Mouse (Mus musculus) heart, embryonic 15.5 days (tissue): ENCODE data around the gene Tesmin. TPM values are rescaled to one million over a fixed set of nuclear protein-coding genes. Genes with fewer than 3 reads are reported as not detected.

Experiments
- ATAC-seq: fragments of 200-750 bp; cut with Nextera tagmentation; replicated peaks from 2 replicates; pipeline ENCODE4 v1.8.0; 2017; ENCODE audit warnings: low read depth, moderate TSS enrichment; ENCODE audit not compliant: insufficient number of reproducible peaks, insufficient read depth, low FRiP score
- H3K27ac ChIP-seq: fragments of 300-500 bp; sonication (generic); 2 replicates; pipeline ENCODE4 v1.5.1; 2015; ENCODE audit warnings: mild to moderate bottlenecking, inconsistent platforms
- H3K27me3 ChIP-seq: fragments of 300-500 bp; sonication (generic); 2 replicates; pipeline ENCODE4 v1.6.1; 2015; ENCODE audit warnings: inconsistent platforms
- H3K36me3 ChIP-seq: fragments of 300-500 bp; sonication (generic); 2 replicates; pipeline ENCODE4 v1.6.1; 2015; ENCODE audit warnings: mild to moderate bottlenecking, inconsistent platforms
- H3K4me1 ChIP-seq: fragments of 300-500 bp; sonication (generic); replicated peaks from 2 replicates; pipeline ENCODE4 v1.6.1; 2015; ENCODE audit warnings: inconsistent platforms
- H3K4me2 ChIP-seq: fragments of 300-500 bp; sonication (generic); 2 replicates; pipeline ENCODE4 v1.6.1; 2015; ENCODE audit warnings: inconsistent platforms, mild to moderate bottlenecking, moderate library complexity
- H3K4me3 ChIP-seq: fragments of 300-500 bp; sonication (generic); 2 replicates; pipeline ENCODE4 v1.5.1; 2015; ENCODE audit warnings: mild to moderate bottlenecking, inconsistent platforms
- H3K9ac ChIP-seq: fragments of 300-500 bp; sonication (generic); 2 replicates; pipeline ENCODE4 v1.6.1; 2015; ENCODE audit warnings: mild to moderate bottlenecking, inconsistent platforms
- H3K9me3 ChIP-seq: fragments of 300-500 bp; sonication (generic); replicated peaks from 2 replicates; pipeline ENCODE4 v1.6.1; 2016; ENCODE audit warnings: inconsistent platforms
- WGBS: fragments of 180-500 bp; shearing (Covaris S2); methylation state at CpG from one replicate; pipeline ENCODE4 v1.1.7; 2015; ENCODE audit warnings: mixed read lengths; 5-methylcytosine and 5-hydroxymethylcytosine counted together
- polyA plus RNA-seq: library from polyadenylated mRNA; unstranded; fragments of >200 nt; fragmentation: Nextera tagmentation; extraction: Ambion mirVana; gene quantifications from 2 replicates; pipeline ENCODE4 v1.2.1, GENCODE M21; 2015

Tesmin gene
- polyA plus RNA-seq, 1 experiment from 2014 or later, result 0.69 TPM

GRCm38 (mm10) chr19:3428057-3428830 is 39.6 kb downstream of the Tesmin start:
- Histone ChIP-seq H3K4me2 (no peak overlapping the region), H3K36me3 (no peaks in the 10 kb centered on the region), H3K27me3 (no peaks in the 10 kb centered on the region), H3K4me3 (no peak overlapping the region), H3K9me3 (no peaks in the 10 kb centered on the region), H3K27ac (no peak overlapping the region), H3K9ac (no peak overlapping the region), H3K4me1 (no peaks in the 10 kb centered on the region)
- WGBS, result 76% methylated on average over 15 of the region's 15 CpGs
- ATAC-seq, result no peak

GRCm38 (mm10) chr19:3429156-3429816 is 40.6 kb downstream of the Tesmin start:
- no peak overlapping the region for H3K9ac ChIP-seq
- H3K4me1 ChIP-seq, result no peaks in the 10 kb centered on the region
- no peak overlapping the region for H3K27ac ChIP-seq
- WGBS, result 59% methylated on average over 7 of the region's 7 CpGs
- ATAC-seq, result no peak
- no peak overlapping the region for H3K4me2 ChIP-seq
- H3K36me3 ChIP-seq, result no peaks in the 10 kb centered on the region
- no peaks in the 10 kb centered on the region for H3K9me3 ChIP-seq
- no peak overlapping the region for H3K4me3 ChIP-seq
- H3K27me3 ChIP-seq, result no peaks in the 10 kb centered on the region

- no peak overlapping the region for H3K9ac ChIP-seq
- H3K36me3 ChIP-seq, result no peaks in the 10 kb centered on the region
- ATAC-seq, result no peak
- no peaks in the 10 kb centered on the region for H3K27me3 ChIP-seq
- H3K4me3 ChIP-seq, result no peak overlapping the region
- WGBS, result 70% methylated on average over 7 of the region's 7 CpGs
- no peaks in the 10 kb centered on the region for H3K9me3 ChIP-seq
- no peak overlapping the region for H3K27ac ChIP-seq
- no peaks in the 10 kb centered on the region for H3K4me1 ChIP-seq
- H3K4me2 ChIP-seq, result no peak overlapping the region
Measured at GRCm38 (mm10) chr19:3431066-3431465, 42.4 kb downstream of the Tesmin start.

GRCm38 (mm10) chr19:3431969-3432368 is 43.3 kb downstream of the Tesmin start:
- WGBS, result 52% methylated on average over 1 of the region's 2 CpGs
- ATAC-seq, result no peak
- H3K9me3 ChIP-seq, result no peaks in the 10 kb centered on the region

GRCm38 (mm10) chr19:3434124-3434523 is 45.5 kb downstream of the Tesmin start:
- no peak for ATAC-seq
- H3K9me3 ChIP-seq, result no peaks in the 10 kb centered on the region
- H3K27ac ChIP-seq, result no peak overlapping the region
- no peaks in the 10 kb centered on the region for H3K4me1 ChIP-seq
- 29% methylated on average over 4 of the region's 4 CpGs for WGBS
- no peaks in the 10 kb centered on the region for H3K27me3 ChIP-seq
- H3K36me3 ChIP-seq, result no peaks in the 10 kb centered on the region
- H3K4me3 ChIP-seq, result no peak overlapping the region
- no peak overlapping the region for H3K9ac ChIP-seq
- H3K4me2 ChIP-seq, result no peak overlapping the region

More at GRCm38 (mm10) chr19:3431969-3432368, 43.3 kb downstream of the Tesmin start:
- Histone ChIP-seq H3K27me3 (no peaks in the 10 kb centered on the region), H3K9ac (no peak overlapping the region), H3K4me3 (no peak overlapping the region), H3K4me2 (no peak overlapping the region), H3K4me1 (no peaks in the 10 kb centered on the region), H3K36me3 (no peaks in the 10 kb centered on the region), H3K27ac (no peak overlapping the region)

- Histone ChIP-seq H3K9ac (no peak overlapping the region), H3K4me2 (no peak overlapping the region), H3K4me1 (no peaks in the 10 kb centered on the region), H3K9me3 (no peaks in the 10 kb centered on the region), H3K36me3 (no peaks in the 10 kb centered on the region), H3K27ac (no peak overlapping the region), H3K27me3 (no peaks in the 10 kb centered on the region), H3K4me3 (no peak overlapping the region)
- ATAC-seq, result no peak
- WGBS, result 46% methylated on average over 4 of the region's 4 CpGs
Measured at GRCm38 (mm10) chr19:3434641-3435040, 46.0 kb downstream of the Tesmin start.

GRCm38 (mm10) chr19:3435824-3436223 is 47.2 kb downstream of the Tesmin start:
- Histone ChIP-seq H3K9me3 (no peaks in the 10 kb centered on the region), H3K36me3 (no peaks in the 10 kb centered on the region), H3K9ac (no peak overlapping the region), H3K27ac (no peak overlapping the region), H3K4me2 (no peak overlapping the region), H3K27me3 (no peaks in the 10 kb centered on the region; the same call in 1 of the 2 replicates), H3K4me3 (no peak overlapping the region), H3K4me1 (no peaks in the 10 kb centered on the region)
- 68% methylated on average over 3 of the region's 3 CpGs for WGBS
- no peak for ATAC-seq

GRCm38 (mm10) chr19:3436840-3437239 is 48.2 kb downstream of the Tesmin start:
- H3K4me3 ChIP-seq, result no peak overlapping the region
- no peaks in the 10 kb centered on the region for H3K4me1 ChIP-seq
- ATAC-seq, result 0 out of 2 replicates have a peak, but pooled peaks have one; percentile 41
- WGBS, result 47% methylated on average over 9 of the region's 9 CpGs
- no peaks in the 10 kb centered on the region for H3K9me3 ChIP-seq
- H3K27me3 ChIP-seq, result no peaks in the 10 kb centered on the region; the same call in 1 of the 2 replicates
- no peak overlapping the region for H3K9ac ChIP-seq
- no peaks in the 10 kb centered on the region for H3K36me3 ChIP-seq
- H3K27ac ChIP-seq, result no peak overlapping the region
- no peak overlapping the region for H3K4me2 ChIP-seq

- H3K4me2 ChIP-seq, result no peak overlapping the region
Measured at GRCm38 (mm10) chr19:3437980-3438379, 49.3 kb downstream of the Tesmin start.

GRCm38 (mm10) chr19:3440667-3441066 is 52.0 kb downstream of the Tesmin start:
- H3K4me2 ChIP-seq, result no peak overlapping the region
- peak overlapping the region; percentile 2; the same call in 1 of the 2 replicates for H3K4me3 ChIP-seq
- 68% methylated on average over 5 of the region's 5 CpGs for WGBS

More at GRCm38 (mm10) chr19:3437980-3438379, 49.3 kb downstream of the Tesmin start:
- no peak overlapping the region for H3K9ac ChIP-seq
- no peaks in the 10 kb centered on the region for H3K4me1 ChIP-seq
- WGBS, result 61% methylated on average over 5 of the region's 5 CpGs
- no peaks in the 10 kb centered on the region for H3K9me3 ChIP-seq
- no peaks in the 10 kb centered on the region; the same call in 1 of the 2 replicates for H3K27me3 ChIP-seq
- H3K36me3 ChIP-seq, result no peaks in the 10 kb centered on the region
- no peak overlapping the region for H3K4me3 ChIP-seq
- H3K27ac ChIP-seq, result no peak overlapping the region
- ATAC-seq, result no peak

GRCm38 (mm10) chr19:3441092-3441491 is 52.4 kb downstream of the Tesmin start:
- Histone ChIP-seq H3K9me3 (no peaks in the 10 kb centered on the region), H3K9ac (no peak overlapping the region), H3K4me1 (no peaks in the 10 kb centered on the region), H3K27ac (no peak overlapping the region), H3K4me2 (no peak overlapping the region), H3K4me3 (no peak overlapping the region), H3K36me3 (no peaks in the 10 kb centered on the region), H3K27me3 (no peaks in the 10 kb centered on the region; the same call in 1 of the 2 replicates)
- 65% methylated on average over 10 of the region's 10 CpGs for WGBS
- ATAC-seq, result no peak

More at GRCm38 (mm10) chr19:3440667-3441066, 52.0 kb downstream of the Tesmin start:
- no peaks in the 10 kb centered on the region for H3K4me1 ChIP-seq
- H3K9ac ChIP-seq, result no peak overlapping the region
- no peak overlapping the region for H3K27ac ChIP-seq
- H3K9me3 ChIP-seq, result no peaks in the 10 kb centered on the region
- H3K27me3 ChIP-seq, result no peaks in the 10 kb centered on the region; the same call in 1 of the 2 replicates
- H3K36me3 ChIP-seq, result no peaks in the 10 kb centered on the region
- no peak for ATAC-seq
